Mouse (Mus musculus): ENCODE results near the gene Atp5f1. TPM values are rescaled to one million over a fixed set of nuclear protein-coding genes. Genes with fewer than 3 reads are reported as not detected.

Atp5f1 gene
- polyA plus RNA-seq, 1 experiment from 2014 or later: 593 TPM

GRCm38 (mm10) chr3:105959585-105959984 lies 314 bp downstream of the Atp5f1 start:
- WGBS: under 1% methylated on average over 26 of the region's 26 CpGs
- H3K4me1 ChIP-seq: peaks cover 41% of the 10 kb centered on the region
- H3K27ac ChIP-seq (replicated peaks): peak overlapping the region; percentile 79
- H3K9ac ChIP-seq (replicated peaks): peak overlapping the region; percentile 81
- H3K36me3 ChIP-seq: peaks cover 39% of the 10 kb centered on the region
- ATAC-seq (ENCODE audit: low FRiP score): peak; percentile 80
- H3K4me3 ChIP-seq (replicated peaks): peak overlapping the region; percentile 83
- no peaks in the 10 kb centered on the region for H3K27me3 ChIP-seq (replicated peaks)
- H3K4me2 ChIP-seq: peak overlapping the region; percentile 89
- H3K9me3 ChIP-seq (replicated peaks): no peaks in the 10 kb centered on the region

- WGBS: under 1% methylated on average over 52 of the region's 52 CpGs
- Histone ChIP-seq H3K36me3 (peaks cover 37% of the 10 kb centered on the region), H3K4me2 (peak within 1 kb of the TSS; percentile 89), H3K27me3 (replicated peaks) (no peaks in the 10 kb centered on the region), H3K9me3 (replicated peaks) (no peaks in the 10 kb centered on the region), H3K9ac (replicated peaks) (peak within 1 kb of the TSS; percentile 81), H3K4me1 (peaks cover 41% of the 10 kb centered on the region), H3K4me3 (replicated peaks) (peak within 1 kb of the TSS; percentile 83), H3K27ac (replicated peaks) (peak within 1 kb of the TSS; percentile 88)
- ATAC-seq (ENCODE audit: low FRiP score): peak; percentile 97
These were observed 822 bp downstream of the Atp5f1 start, which contains the start of gene Wdr77 for GRCm38 (mm10) chr3:105958974-105959580. Wdr77 (plus strand) TSS chr3:105959369.

GRCm38 (mm10) chr3:105958204-105958603 lies 1.7 kb downstream of the Atp5f1 start:
- peaks cover 41% of the 10 kb centered on the region for H3K4me1 ChIP-seq
- peak overlapping the region; percentile 83 for H3K4me3 ChIP-seq (replicated peaks)
- H3K4me2 ChIP-seq: peak overlapping the region; percentile 68
- 46% methylated on average over 5 of the region's 5 CpGs for WGBS
- H3K9me3 ChIP-seq (replicated peaks): no peaks in the 10 kb centered on the region
- H3K36me3 ChIP-seq: peaks cover 33% of the 10 kb centered on the region
- H3K27me3 ChIP-seq (replicated peaks): no peaks in the 10 kb centered on the region
- H3K9ac ChIP-seq (replicated peaks): peak overlapping the region; percentile 81
- peak overlapping the region; percentile 88; the same call in 1 of the 2 replicates for H3K27ac ChIP-seq (replicated peaks)
- no peak for ATAC-seq (ENCODE audit: low FRiP score)

GRCm38 (mm10) chr3:105957235-105957634 lies 2.7 kb downstream of the Atp5f1 start:
- 0 out of 2 replicates have a peak overlapping the region, but pooled peaks have one; percentile 8 for H3K4me3 ChIP-seq (replicated peaks)
- no peaks in the 10 kb centered on the region for H3K9me3 ChIP-seq (replicated peaks)
- no peaks in the 10 kb centered on the region for H3K27me3 ChIP-seq (replicated peaks)
- 93% methylated on average over 1 of the region's 1 CpGs for WGBS
- H3K4me1 ChIP-seq: peaks cover 41% of the 10 kb centered on the region
- H3K4me2 ChIP-seq: peak overlapping the region; percentile 68
- ATAC-seq (ENCODE audit: low FRiP score): no peak
- H3K27ac ChIP-seq (replicated peaks): no peak overlapping the region
- H3K36me3 ChIP-seq: peaks cover 28% of the 10 kb centered on the region
- H3K9ac ChIP-seq (replicated peaks): no peak overlapping the region

- ATAC-seq (ENCODE audit: low FRiP score): no peak
- Histone ChIP-seq H3K9ac (replicated peaks) (no peak overlapping the region), H3K27me3 (replicated peaks) (no peaks in the 10 kb centered on the region), H3K4me3 (replicated peaks) (no peak overlapping the region), H3K4me1 (0 out of 2 replicates have a peak, but pooled peaks cover 3% of the 10 kb centered on the region), H3K36me3 (peaks cover 57% of the 10 kb centered on the region), H3K9me3 (replicated peaks) (no peaks in the 10 kb centered on the region), H3K27ac (replicated peaks) (no peak overlapping the region), H3K4me2 (no peak overlapping the region)
- WGBS: 96% methylated on average over 7 of the region's 7 CpGs
These were observed 8.6 kb downstream of the Atp5f1 start for GRCm38 (mm10) chr3:105951348-105951747.

- 91% methylated on average over 4 of the region's 4 CpGs for WGBS
- Histone ChIP-seq H3K9ac (replicated peaks) (no peak overlapping the region), H3K4me3 (replicated peaks) (no peak overlapping the region), H3K4me1 (no peaks in the 10 kb centered on the region), H3K27me3 (replicated peaks) (no peaks in the 10 kb centered on the region), H3K4me2 (no peak overlapping the region), H3K36me3 (peaks cover 13% of the 10 kb centered on the region), H3K9me3 (replicated peaks) (no peaks in the 10 kb centered on the region), H3K27ac (replicated peaks) (no peak overlapping the region)
- no peak for ATAC-seq (ENCODE audit: low FRiP score)
These were observed 23.8 kb downstream of the Atp5f1 start for GRCm38 (mm10) chr3:105936111-105936510.

- 81% methylated on average over 5 of the region's 5 CpGs for WGBS
- no peak overlapping the region for H3K9ac ChIP-seq (replicated peaks)
- peaks cover 7% of the 10 kb centered on the region; the same call in 1 of the 2 replicates for H3K36me3 ChIP-seq
- no peak overlapping the region for H3K4me3 ChIP-seq (replicated peaks)
- no peaks in the 10 kb centered on the region for H3K27me3 ChIP-seq (replicated peaks)
- no peaks in the 10 kb centered on the region for H3K4me1 ChIP-seq
- no peak for ATAC-seq (ENCODE audit: low FRiP score)
- H3K4me2 ChIP-seq: no peak overlapping the region
- no peaks in the 10 kb centered on the region for H3K9me3 ChIP-seq (replicated peaks)
- no peak overlapping the region for H3K27ac ChIP-seq (replicated peaks)
These were observed 24.9 kb downstream of the Atp5f1 start for GRCm38 (mm10) chr3:105935033-105935432.

GRCm38 (mm10) chr3:105933926-105934325 lies 26.0 kb downstream of the Atp5f1 start:
- Histone ChIP-seq H3K36me3 (peaks cover 7% of the 10 kb centered on the region; the same call in 1 of the 2 replicates), H3K27ac (replicated peaks) (no peak overlapping the region), H3K4me2 (no peak overlapping the region), H3K9ac (replicated peaks) (no peak overlapping the region), H3K27me3 (replicated peaks) (no peaks in the 10 kb centered on the region), H3K4me3 (replicated peaks) (no peak overlapping the region), H3K4me1 (no peaks in the 10 kb centered on the region), H3K9me3 (replicated peaks) (no peaks in the 10 kb centered on the region)
- WGBS: 98% methylated on average over 6 of the region's 6 CpGs
- no peak for ATAC-seq (ENCODE audit: low FRiP score)

- 89% methylated on average over 8 of the region's 8 CpGs for WGBS
- no peaks in the 10 kb centered on the region for H3K27me3 ChIP-seq (replicated peaks)
- H3K4me2 ChIP-seq: no peak within 1 kb of the TSS
- no peak within 1 kb of the TSS for H3K4me3 ChIP-seq (replicated peaks)
- H3K36me3 ChIP-seq: 0 out of 2 replicates have a peak, but pooled peaks cover 3% of the 10 kb centered on the region
- H3K9me3 ChIP-seq (replicated peaks): no peaks in the 10 kb centered on the region
- H3K27ac ChIP-seq (replicated peaks): no peak within 1 kb of the TSS
- no peak for ATAC-seq (ENCODE audit: low FRiP score)
- H3K9ac ChIP-seq (replicated peaks): no peak within 1 kb of the TSS
- H3K4me1 ChIP-seq: no peaks in the 10 kb centered on the region
These were observed 27.4 kb downstream of the Atp5f1 start, which contains the start of gene I830077J02Rik for GRCm38 (mm10) chr3:105932240-105933071. I830077J02Rik (minus strand) TSS chr3:105932664.

- no peak overlapping the region for H3K27ac ChIP-seq (replicated peaks)
- H3K9me3 ChIP-seq (replicated peaks): no peaks in the 10 kb centered on the region
- H3K4me3 ChIP-seq (replicated peaks): no peak overlapping the region
- no peak for ATAC-seq (ENCODE audit: low FRiP score)
- no peaks in the 10 kb centered on the region for H3K4me1 ChIP-seq
- H3K36me3 ChIP-seq: 0 out of 2 replicates have a peak, but pooled peaks cover 3% of the 10 kb centered on the region
- no peak overlapping the region for H3K9ac ChIP-seq (replicated peaks)
- no peaks in the 10 kb centered on the region for H3K27me3 ChIP-seq (replicated peaks)
- WGBS: 91% methylated on average over 2 of the region's 2 CpGs
- H3K4me2 ChIP-seq: no peak overlapping the region
These were observed 28.8 kb downstream of the Atp5f1 start for GRCm38 (mm10) chr3:105931095-105931494.

GRCm38 (mm10) chr3:105929821-105930220 lies 30.1 kb downstream of the Atp5f1 start:
- H3K9me3 ChIP-seq (replicated peaks): no peaks in the 10 kb centered on the region
- no peaks in the 10 kb centered on the region for H3K4me1 ChIP-seq
- no peaks in the 10 kb centered on the region for H3K27me3 ChIP-seq (replicated peaks)
- H3K36me3 ChIP-seq: 0 out of 2 replicates have a peak, but pooled peaks cover 3% of the 10 kb centered on the region
- no peak overlapping the region for H3K27ac ChIP-seq (replicated peaks)
- ATAC-seq (ENCODE audit: low FRiP score): no peak
- H3K4me2 ChIP-seq: no peak overlapping the region
- 90% methylated on average over 7 of the region's 7 CpGs for WGBS
- H3K4me3 ChIP-seq (replicated peaks): no peak overlapping the region
- H3K9ac ChIP-seq (replicated peaks): no peak overlapping the region
